Mouse (Mus musculus) heart, embryonic 14.5 days (tissue): Measurements from ENCODE around the gene Elfn1. TPM values are rescaled to one million over a fixed set of nuclear protein-coding genes. Genes with fewer than 3 reads are reported as not detected.
A peak's percentile ranks its signal among the peaks of the same experiment; 100 is the strongest.

ENCODE experiments used
- ATAC-seq: fragments of 200-750 bp; cut with Nextera tagmentation; 2 replicates; pipeline ENCODE4 v1.8.0; 2017; ENCODE audit warnings: low read depth, moderate TSS enrichment; ENCODE audit not compliant: insufficient number of reproducible peaks, insufficient read depth, low FRiP score
- H3K27ac ChIP-seq, 2 experiments: fragments of 200-500 bp in 1 of 2; fragments of 300-500 bp in 1 of 2; sonication (generic) in 1 of 2; replicated peaks in 1 of 2; 2 replicates each; pipeline ENCODE4 v1.5.1; 2012 to 2014; ENCODE audit warnings: low read depth in 2 of 2, low read length in 2 of 2, control low read depth in 1 of 2, mild to moderate bottlenecking in 1 of 2, mixed read lengths in 1 of 2; ENCODE audit not compliant: control insufficient read depth in 1 of 2, insufficient read depth in 1 of 2
- H3K27me3 ChIP-seq: fragments of 300-500 bp; sonication (generic); 2 replicates; pipeline ENCODE4 v1.6.1; 2014; ENCODE audit warnings: mild to moderate bottlenecking, low read length, control low read depth; ENCODE audit not compliant: control insufficient read depth, insufficient read depth
- H3K36me3 ChIP-seq: fragments of 300-500 bp; sonication (generic); 2 replicates; pipeline ENCODE4 v1.6.1; 2014; ENCODE audit warnings: mild to moderate bottlenecking, control low read depth, low read length, mixed read lengths; ENCODE audit not compliant: control insufficient read depth, insufficient read depth
- H3K4me1 ChIP-seq, 2 experiments: fragments of 200-500 bp in 1 of 2; fragments of 300-500 bp in 1 of 2; sonication (generic) in 1 of 2; 2 replicates each; pipeline ENCODE4 v1.6.1; 2012 to 2014; ENCODE audit warnings: low read length in 2 of 2, control low read depth in 1 of 2, mixed read lengths in 1 of 2; ENCODE audit not compliant: control insufficient read depth in 2 of 2, insufficient read depth in 2 of 2
- H3K4me2 ChIP-seq: fragments of 300-500 bp; sonication (generic); 2 replicates; pipeline ENCODE4 v1.6.1; 2014; ENCODE audit warnings: mild to moderate bottlenecking, low read length
- H3K4me3 ChIP-seq, 2 experiments: fragments of 200-500 bp in 1 of 2; fragments of 300-500 bp in 1 of 2; sonication (generic) in 1 of 2; 2 replicates each; pipeline ENCODE4 v1.5.1; 2012 to 2014; ENCODE audit warnings: low read length in 2 of 2, mild to moderate bottlenecking in 2 of 2, control low read depth in 1 of 2, low read depth in 1 of 2, moderate library complexity in 1 of 2; ENCODE audit not compliant: control insufficient read depth in 1 of 2, insufficient read depth in 1 of 2
- H3K9ac ChIP-seq: fragments of 300-500 bp; sonication (generic); 2 replicates; pipeline ENCODE4 v1.6.1; 2014; ENCODE audit warnings: mild to moderate bottlenecking, low read length
- H3K9me3 ChIP-seq: fragments of 300-500 bp; sonication (generic); 2 replicates; pipeline ENCODE4 v1.6.1; 2016; ENCODE audit warnings: low read length, control low read depth; ENCODE audit not compliant: control insufficient read depth
- WGBS: fragments of 180-500 bp; shearing (Covaris S2); extraction: QIAGEN DNeasy Blood & Tissue Kit; methylation state at CpG from one replicate; pipeline ENCODE4 v1.1.7; 2014; 5-methylcytosine and 5-hydroxymethylcytosine counted together
- polyA plus RNA-seq: library from polyadenylated mRNA; unstranded; fragments of >200 nt; fragmentation: Nextera tagmentation; extraction: Ambion mirVana; gene quantifications from 2 replicates; pipeline ENCODE4 v1.2.1, GENCODE M21; 2014

Elfn1 gene
- polyA plus RNA-seq, 1 experiment from 2014 or later, result not detected

DNA sequence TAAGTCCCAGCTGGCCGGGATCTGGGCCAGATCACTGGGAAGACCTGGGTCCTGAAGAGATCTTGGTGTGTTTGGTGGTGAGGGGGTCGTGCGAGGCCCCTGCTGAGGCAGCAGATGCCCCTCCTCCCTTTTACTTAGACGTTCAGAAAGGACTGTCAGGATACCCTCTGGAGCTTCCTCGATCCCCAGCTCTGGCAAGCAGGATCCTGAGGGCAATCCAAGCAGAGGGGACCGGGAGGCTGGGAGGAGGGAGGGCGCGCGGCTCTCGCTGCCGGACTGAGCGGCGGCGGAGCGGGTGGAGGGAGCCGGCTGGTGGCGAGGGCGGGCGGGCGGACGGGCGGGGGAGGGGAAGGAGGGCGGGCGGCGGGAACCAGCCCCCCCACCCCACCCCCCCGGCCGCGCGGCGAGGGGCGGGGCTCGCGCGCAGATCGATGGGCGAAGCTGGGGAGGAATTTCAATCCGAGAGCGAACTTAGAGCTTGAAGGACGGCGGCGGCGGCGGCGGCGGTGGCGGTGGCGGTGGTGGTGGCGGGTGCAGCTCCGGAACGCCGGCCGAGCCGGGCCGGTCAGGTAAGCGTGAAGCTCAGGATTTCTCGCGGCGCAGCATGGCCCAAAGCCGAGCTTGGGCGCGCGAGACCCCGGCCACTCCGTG is 4.5 kb downstream of the Elfn1 start:
- no peaks in the 10 kb centered on the region for H3K36me3 ChIP-seq
- 0% methylated on average over 30 of the region's 64 CpGs for WGBS
- no peak overlapping the region for H3K27ac ChIP-seq
- H3K9me3 ChIP-seq, result no peaks in the 10 kb centered on the region
- ATAC-seq, result no peak
- peak overlapping the region; percentile 43 to 51 for H3K4me3 ChIP-seq
- peaks cover 5 to 31% of the 10 kb centered on the region in 2 experiments; a peak in 3 of 4 replicates for H3K4me1 ChIP-seq
- peak overlapping the region; percentile 89 for H3K4me2 ChIP-seq
- H3K9ac ChIP-seq, result peak overlapping the region; percentile 50
- H3K27me3 ChIP-seq, result peaks cover 95% of the 10 kb centered on the region

GRCm38 (mm10) chr5:139921666-139922065 is 13.9 kb downstream of the Elfn1 start:
- H3K9ac ChIP-seq, result no peak overlapping the region
- H3K4me2 ChIP-seq, result no peak overlapping the region
- ATAC-seq, result no peak
- WGBS, result 56% methylated on average over 11 of the region's 11 CpGs
- H3K4me3 ChIP-seq, result no peak overlapping the region
- H3K36me3 ChIP-seq, result no peaks in the 10 kb centered on the region
- H3K27me3 ChIP-seq, result peaks cover 25% of the 10 kb centered on the region
- no peaks in the 10 kb centered on the region for H3K4me1 ChIP-seq
- no peak overlapping the region for H3K27ac ChIP-seq
- peaks cover 4% of the 10 kb centered on the region; the same call in 1 of the 2 replicates for H3K9me3 ChIP-seq

DNA sequence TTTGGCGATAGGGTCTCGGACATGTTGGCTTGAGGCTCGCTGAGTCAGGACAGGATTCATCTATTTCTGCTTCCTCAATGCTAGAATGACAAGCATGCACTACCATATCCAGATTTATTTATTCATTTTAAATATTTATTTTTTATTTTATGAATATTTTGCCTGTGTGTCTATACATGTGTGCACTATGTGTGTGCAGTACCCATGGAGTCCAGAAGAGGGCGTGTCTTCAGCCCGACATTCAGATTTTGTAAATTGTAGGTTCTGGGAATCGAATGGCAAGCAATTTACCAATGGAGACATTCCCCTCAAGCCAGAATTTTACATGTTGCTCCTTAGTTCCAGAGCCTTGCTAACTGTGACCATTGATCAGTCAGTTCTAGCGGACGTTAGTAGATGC is 16.1 kb downstream of the Elfn1 start:
- Histone ChIP-seq H3K4me1 (no peaks in the 10 kb centered on the region), H3K4me3 (no peak overlapping the region), H3K9me3 (peaks cover 4% of the 10 kb centered on the region; the same call in 1 of the 2 replicates), H3K4me2 (no peak overlapping the region), H3K27me3 (peaks cover 22% of the 10 kb centered on the region), H3K9ac (no peak overlapping the region), H3K36me3 (no peaks in the 10 kb centered on the region), H3K27ac (no peak overlapping the region)
- no peak for ATAC-seq
- 84% methylated on average over 8 of the region's 8 CpGs for WGBS

DNA sequence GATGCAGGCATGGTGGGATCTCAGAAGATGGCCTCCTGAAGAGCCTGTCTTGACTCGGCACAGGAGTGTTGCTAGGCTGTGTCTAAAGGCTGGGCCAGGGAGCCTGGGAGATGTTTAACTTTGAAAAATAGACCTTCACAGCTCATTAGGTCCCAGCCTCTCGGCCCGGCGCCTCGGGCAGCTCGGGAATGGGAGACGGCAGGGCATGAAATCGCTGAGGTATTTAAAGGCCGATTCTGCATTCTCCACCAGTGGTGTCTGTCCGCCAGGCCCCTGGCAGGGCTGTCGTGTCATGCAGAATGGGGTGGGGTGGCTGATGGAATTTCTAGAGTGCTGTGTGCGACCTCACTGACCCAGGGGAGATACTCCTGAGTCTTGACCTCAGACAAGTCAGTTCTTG is 22.4 kb downstream of the Elfn1 start:
- no peak overlapping the region for H3K4me2 ChIP-seq
- no peak overlapping the region for H3K9ac ChIP-seq
- H3K4me1 ChIP-seq, result peaks cover 9 to 12% of the 10 kb centered on the region in 2 experiments; a peak in 3 of 4 replicates
- H3K27me3 ChIP-seq, result peaks cover 24% of the 10 kb centered on the region; the same call in 1 of the 2 replicates
- 76% methylated on average over 12 of the region's 12 CpGs for WGBS
- no peak for ATAC-seq
- no peak overlapping the region for H3K27ac ChIP-seq
- no peak overlapping the region for H3K4me3 ChIP-seq
- H3K9me3 ChIP-seq, result no peaks in the 10 kb centered on the region
- H3K36me3 ChIP-seq, result no peaks in the 10 kb centered on the region

DNA sequence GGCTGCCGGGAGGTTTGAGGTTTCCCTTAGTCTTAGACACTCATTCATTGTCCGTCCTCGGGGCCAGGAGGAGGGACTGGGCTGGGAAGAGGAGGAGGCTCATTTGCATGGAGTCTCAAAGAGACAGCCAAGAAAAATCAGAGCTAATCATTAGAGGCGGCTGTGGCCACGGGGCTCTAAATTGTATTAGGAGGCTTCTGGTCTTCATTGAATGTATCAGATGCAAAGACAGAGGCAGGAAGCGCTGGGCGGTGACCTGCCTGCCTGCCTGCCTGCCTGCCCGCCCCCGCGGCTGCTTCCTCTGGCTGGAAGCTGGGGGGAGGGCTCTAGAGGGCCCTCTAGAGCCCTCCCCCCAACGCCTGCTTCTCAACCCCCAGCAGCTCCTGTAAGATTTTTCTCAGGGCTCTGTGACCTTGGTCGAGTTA is 23.2 kb downstream of the Elfn1 start:
- no peaks in the 10 kb centered on the region for H3K9me3 ChIP-seq
- ATAC-seq, result 0 out of 2 replicates have a peak, but pooled peaks have one; percentile 36
- H3K36me3 ChIP-seq, result no peaks in the 10 kb centered on the region
- H3K27me3 ChIP-seq, result peaks cover 29% of the 10 kb centered on the region; the same call in 1 of the 2 replicates
- H3K4me2 ChIP-seq, result peak overlapping the region; percentile 32
- no peak overlapping the region; a peak in 1 of 4 replicates for H3K27ac ChIP-seq
- H3K9ac ChIP-seq, result no peak overlapping the region
- no peak overlapping the region for H3K4me3 ChIP-seq
- H3K4me1 ChIP-seq, result peaks cover 9 to 12% of the 10 kb centered on the region in 2 experiments; a peak in 3 of 4 replicates
- WGBS, result under 1% methylated on average over 11 of the region's 12 CpGs

- ATAC-seq, result no peak
- no peak overlapping the region for H3K4me3 ChIP-seq
- H3K27me3 ChIP-seq, result peaks cover 31% of the 10 kb centered on the region; the same call in 1 of the 2 replicates
- H3K9me3 ChIP-seq, result no peaks in the 10 kb centered on the region
- H3K9ac ChIP-seq, result no peak overlapping the region
- H3K4me1 ChIP-seq, result peaks cover 9 to 12% of the 10 kb centered on the region in 2 experiments; a peak in 3 of 4 replicates
- H3K27ac ChIP-seq, result no peak overlapping the region
- 42% methylated on average over 15 of the region's 15 CpGs for WGBS
- H3K36me3 ChIP-seq, result no peaks in the 10 kb centered on the region
- H3K4me2 ChIP-seq, result no peak overlapping the region
Measured at GRCm38 (mm10) chr5:139931947-139932540, 24.3 kb downstream of the Elfn1 start.

- peak; percentile 40; the same call in 1 of the 2 replicates for ATAC-seq
- H3K36me3 ChIP-seq, result no peaks in the 10 kb centered on the region
- peaks cover 9 to 12% of the 10 kb centered on the region in 2 experiments; a peak in 3 of 4 replicates for H3K4me1 ChIP-seq
- H3K9me3 ChIP-seq, result no peaks in the 10 kb centered on the region
- no peak overlapping the region for H3K4me3 ChIP-seq
- peaks cover 25% of the 10 kb centered on the region; the same call in 1 of the 2 replicates for H3K27me3 ChIP-seq
- 0 out of 2 replicates have a peak overlapping the region, but pooled peaks have one; percentile 6 for H3K4me2 ChIP-seq
- WGBS, result 34% methylated on average over 13 of the region's 13 CpGs
- H3K27ac ChIP-seq, result no peak overlapping the region
- H3K9ac ChIP-seq, result no peak overlapping the region
Measured at GRCm38 (mm10) chr5:139932595-139933271, 25.0 kb downstream of the Elfn1 start.
